Comparison of ENCODE assay signal across 23 mouse cellular contexts in the genomic region with DNA sequence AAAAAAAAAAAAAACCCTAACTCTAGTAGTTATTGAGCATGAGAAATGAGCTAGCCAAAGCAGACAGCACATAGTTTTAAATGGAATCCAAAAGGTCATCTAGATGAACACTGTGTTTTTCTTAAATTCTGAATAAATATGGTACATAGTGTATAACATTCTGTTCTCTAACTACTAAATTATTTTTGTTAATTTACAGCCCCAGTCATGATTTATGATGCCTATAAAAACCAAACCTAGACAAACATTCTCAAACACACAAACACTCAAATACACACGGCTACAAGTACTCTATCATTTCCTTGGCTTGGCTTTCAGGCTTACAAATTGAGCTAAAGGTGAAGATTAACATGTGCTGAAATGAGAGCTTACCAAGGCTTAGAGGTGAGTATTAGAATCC.
DNase-seq lines count a peak whose midpoint lies in the region; ATAC-seq and TF ChIP-seq lines count a peak whose summit lies in the region.
"Had no signal": no experiment of that assay in that cellular context is flagged by ENCODE, and none has a peak within 500 bp of the region (broad histone marks: within the 10 kb centered on the region; RNA-seq: fewer than 3 reads in every experiment).

No protein-coding gene starts in this region.

- H3K9ac ChIP-seq in kidney, embryonic 15.5 days: no peak overlapping the region
- H3K9ac ChIP-seq: forebrain, postnatal 0 days; heart, embryonic 12.5 days; heart, embryonic 15.5 days; hindbrain, embryonic 13.5 days had no signal

- peak; percentile 2 for DNase-seq in kidney, adult 2 months
- no peak for DNase-seq in kidney, adult 18-20 months
- no peak for DNase-seq in kidney, postnatal 25 days
- DNase-seq in adipocyte (ENCODE audit: low spot score): peak; percentile 25
- DNase-seq in layer of hippocampus, adult 9-11 months: no peak
- DNase-seq: adrenal gland, postnatal 10 days; adrenal gland, postnatal 36 days; cerebellum, adult 18-20 months; cerebellum, adult 9-10 months; cerebellum, postnatal 14 days; forebrain, postnatal 0 days; gastrocnemius, postnatal 25 days; heart, adult 18-20 months; heart, postnatal 10 days; heart, postnatal 36 days had no signal

- H3K27me3 ChIP-seq in kidney, adult 2 months (replicated peaks; ENCODE audit: control insufficient read depth, insufficient read depth, low read length): no peaks in the 10 kb centered on the region
- H3K27me3 ChIP-seq in kidney, embryonic 15.5 days: no peaks in the 10 kb centered on the region
- H3K27me3 ChIP-seq: heart, embryonic 12.5 days; heart, embryonic 15.5 days; hindbrain, embryonic 13.5 days had no signal

- no peaks in the 10 kb centered on the region for H3K9me3 ChIP-seq in kidney, embryonic 15.5 days (replicated peaks)
- H3K9me3 ChIP-seq: heart, embryonic 12.5 days; heart, embryonic 15.5 days; hindbrain, embryonic 10.5 days; hindbrain, embryonic 13.5 days had no signal

- H3K27ac ChIP-seq in kidney, adult 2 months (ENCODE audit: insufficient read depth, low read depth, low read length): no peak overlapping the region
- no peak overlapping the region for H3K27ac ChIP-seq in kidney, embryonic 15.5 days
- H3K27ac ChIP-seq: heart, embryonic 15.5 days; hindbrain, embryonic 10.5 days; hindbrain, embryonic 13.5 days had no signal

- whole genome bisulfite sequencing in kidney, adult 2 months: 35% methylated on average over 1 of the region's 1 CpGs
- 29% methylated on average over 1 of the region's 1 CpGs for WGBS in kidney, embryonic 15.5 days

- ATAC-seq in kidney, embryonic 15.5 days (replicated peaks; ENCODE audit: low FRiP score): peak; percentile 52; the same call in 1 of the 2 replicates
- ATAC-seq: activated CD4-positive, CD25-positive, alpha-beta regulatory T cell, adult 4 months; forebrain, embryonic 14.5 days; forebrain, postnatal 0 days; hindbrain, embryonic 16.5 days had no signal

- H3K36me3 ChIP-seq in kidney, adult 2 months (ENCODE audit: control insufficient read depth, insufficient read depth, low read length): no peaks in the 10 kb centered on the region
- no peaks in the 10 kb centered on the region for H3K36me3 ChIP-seq in kidney, embryonic 15.5 days
- H3K36me3 ChIP-seq: heart, embryonic 12.5 days; heart, embryonic 15.5 days; hindbrain, embryonic 10.5 days; hindbrain, embryonic 13.5 days had no signal

- H3K4me3 ChIP-seq in kidney, adult 2 months (ENCODE audit: insufficient read depth, low read depth, low read length): no peak overlapping the region
- H3K4me3 ChIP-seq in kidney, embryonic 15.5 days (replicated peaks): no peak overlapping the region
- H3K4me3 ChIP-seq: heart, embryonic 12.5 days; heart, embryonic 15.5 days; hindbrain, embryonic 10.5 days; hindbrain, embryonic 13.5 days had no signal

- no peaks in the 10 kb centered on the region for H3K4me1 ChIP-seq in kidney, adult 2 months (ENCODE audit: control insufficient read depth, insufficient read depth, low read length)
- no peaks in the 10 kb centered on the region for H3K4me1 ChIP-seq in kidney, embryonic 15.5 days
- H3K4me1 ChIP-seq: heart, embryonic 12.5 days; heart, embryonic 15.5 days; hindbrain, embryonic 10.5 days; hindbrain, embryonic 13.5 days had no signal

- TF ChIP-seq CTCF in kidney, adult 2 months (conservative IDR thresholded peaks at IDR 0.05; ENCODE audit: insufficient read depth, insufficient read length, low read depth, low read length): no peak

- H3K4me2 ChIP-seq in kidney, embryonic 15.5 days: no peak overlapping the region
- H3K4me2 ChIP-seq: heart, embryonic 12.5 days; heart, embryonic 15.5 days; hindbrain, embryonic 13.5 days had no signal

- TF ChIP-seq POLR2A in kidney, adult 2 months (IDR thresholded peaks at IDR 0.05; ENCODE audit: low read depth, low read length): no peak

Comparison
In these comparisons a context has a peak if more than half of its experiments do, and no peak if none do; other contexts are left out.
1. DNase-seq: peak in kidney, adult 2 months (single experiment) and adipocyte (single experiment); none in kidney, adult 18-20 months (single experiment), kidney, postnatal 25 days (0 of 2) and layer of hippocampus, adult 9-11 months (single experiment).